Mouse (Mus musculus) MEL (cell line): ENCODE data around the gene Kifc1. TPM values are rescaled to one million over a fixed set of nuclear protein-coding genes. Genes with fewer than 3 reads are reported as not detected.

Experiments used
- DNase-seq: peaks from one replicate; pipeline ENCODE4 v3.0.0; 2011; ENCODE audit warnings: low read depth, low spot score
- H3K27ac ChIP-seq: 2 replicates; pipeline ENCODE4 v1.5.1; 2012; ENCODE audit warnings: low read depth, mild to moderate bottlenecking, control low read depth, low read length, moderate library complexity; ENCODE audit not compliant: control insufficient read depth
- H3K27me3 ChIP-seq, 2 experiments: fragments of 150-350 bp in 1 of 2; sonication (generic) in 1 of 2; 2 replicates each; pipeline ENCODE4 v1.6.1; 2012; ENCODE audit warnings: low read length in 2 of 2, mild to moderate bottlenecking in 2 of 2, improper control_type of control experiment in 1 of 2, moderate library complexity in 1 of 2; ENCODE audit not compliant: insufficient read depth in 2 of 2, control insufficient read depth in 1 of 2
- H3K36me3 ChIP-seq, 2 experiments: 2 replicates each; pipeline ENCODE4 v1.6.1; 2012 to 2014; ENCODE audit warnings: low read length in 2 of 2, improper control_type of control experiment in 1 of 2, inconsistent platforms in 1 of 2, mild to moderate bottlenecking in 1 of 2; ENCODE audit not compliant: insufficient read depth in 2 of 2, control insufficient read depth in 1 of 2
- H3K4me1 ChIP-seq, 2 experiments: fragments of 150-350 bp in 1 of 2; sonication (generic) in 1 of 2; 2 replicates each; pipeline ENCODE4 v1.6.1; 2012; ENCODE audit warnings: low read length in 2 of 2, improper control_type of control experiment in 1 of 2, mild to moderate bottlenecking in 1 of 2; ENCODE audit not compliant: insufficient read depth in 2 of 2, control insufficient read depth in 1 of 2
- H3K4me3 ChIP-seq, 2 experiments: fragments of 150-350 bp in 1 of 2; sonication (generic) in 1 of 2; 2 replicates each; pipeline ENCODE4 v1.5.1; 2012; ENCODE audit warnings: low read depth in 2 of 2, low read length in 2 of 2, mild to moderate bottlenecking in 2 of 2, moderate library complexity in 2 of 2, control low read depth in 1 of 2, improper control_type of control experiment in 1 of 2; ENCODE audit not compliant: control insufficient read depth in 1 of 2, insufficient read depth in 1 of 2
- H3K79me2 ChIP-seq: 2 replicates; pipeline ENCODE4 v1.6.1; 2012; ENCODE audit warnings: mild to moderate bottlenecking, low read length, moderate library complexity; ENCODE audit not compliant: control insufficient read depth, poor library complexity, insufficient read depth
- H3K9ac ChIP-seq: 2 replicates; pipeline ENCODE4 v1.6.1; 2012; ENCODE audit warnings: low read depth, mild to moderate bottlenecking, control low read depth, low read length, moderate library complexity; ENCODE audit not compliant: control insufficient read depth, poor library complexity, severe bottlenecking
- H3K9me3 ChIP-seq: fragments of 150-350 bp; sonication (generic); replicated peaks from 2 replicates; pipeline ENCODE4 v1.6.1; 2012; ENCODE audit warnings: mild to moderate bottlenecking, low read length, improper control_type of control experiment, moderate library complexity; ENCODE audit not compliant: insufficient read depth
- CHD1 ChIP-seq: IDR thresholded peaks from 2 replicates; pipeline ENCODE4 v1.6.1; 2012; ENCODE audit warnings: low read depth, mild to moderate bottlenecking, inconsistent platforms, low read length, improper control_type of control experiment
- CHD2 ChIP-seq: IDR thresholded peaks from 2 replicates; pipeline ENCODE4 v1.6.1; 2011; ENCODE audit warnings: low read length, improper control_type of control experiment
- CTCF ChIP-seq, 3 experiments: IDR thresholded peaks in 2 of 3; conservative IDR thresholded peaks in 1 of 3; 2 replicates each; pipeline ENCODE4 v1.5.1; 2011 to 2012; ENCODE audit warnings: low read length in 3 of 3, low read depth in 2 of 3, mild to moderate bottlenecking in 2 of 3, improper control_type of control experiment in 1 of 3, inconsistent platforms in 1 of 3, mixed read lengths in 1 of 3, moderate library complexity in 1 of 3; ENCODE audit not compliant: control insufficient read depth in 1 of 3, insufficient read depth in 1 of 3, poor library complexity in 1 of 3, severe bottlenecking in 1 of 3
- EP300 ChIP-seq, 2 experiments: IDR thresholded peaks; 2 replicates each; pipeline ENCODE4 v1.6.1; 2011; ENCODE audit warnings: improper control_type of control experiment in 2 of 2, low read length in 2 of 2, low read depth in 1 of 2, mild to moderate bottlenecking in 1 of 2
- ETS1 ChIP-seq: IDR thresholded peaks from 2 replicates; pipeline ENCODE4 v1.6.1; 2012; ENCODE audit warnings: low read depth, mild to moderate bottlenecking, inconsistent platforms, low read length, improper control_type of control experiment, moderate library complexity
- JUND ChIP-seq: IDR thresholded peaks from 2 replicates; pipeline ENCODE4 v1.6.1; 2011; ENCODE audit warnings: low read depth, mild to moderate bottlenecking, improper control_type of control experiment, low read length
- MAFK ChIP-seq: IDR thresholded peaks from 2 replicates; pipeline ENCODE4 v1.6.1; 2011; ENCODE audit warnings: low read depth, mild to moderate bottlenecking, low read length, improper control_type of control experiment, borderline replicate concordance
- MAX ChIP-seq: IDR thresholded peaks from 2 replicates; pipeline ENCODE4 v1.6.1; 2011; ENCODE audit warnings: low read length, improper control_type of control experiment
- MAZ ChIP-seq: IDR thresholded peaks from 2 replicates; pipeline ENCODE4 v1.6.1; 2012; ENCODE audit warnings: low read depth, mild to moderate bottlenecking, inconsistent platforms, low read length, improper control_type of control experiment
- MYC ChIP-seq: IDR thresholded peaks from 2 replicates; pipeline ENCODE4 v1.6.1; 2011; ENCODE audit warnings: low read depth, mild to moderate bottlenecking, low read length, improper control_type of control experiment, moderate library complexity
- NRF1 ChIP-seq: IDR thresholded peaks from 2 replicates; pipeline ENCODE4 v1.6.1; 2014; ENCODE audit warnings: low read depth, mild to moderate bottlenecking, inconsistent platforms, low read length, improper control_type of control experiment, moderate library complexity; ENCODE audit not compliant: poor library complexity, insufficient read depth, severe bottlenecking
- POLR2A ChIP-seq, 2 experiments: IDR thresholded peaks; 2 replicates each; pipeline ENCODE4 v1.6.1; 2011 to 2012; ENCODE audit warnings: low read length in 2 of 2, mild to moderate bottlenecking in 2 of 2, control low read depth in 1 of 2, improper control_type of control experiment in 1 of 2, low read depth in 1 of 2, moderate library complexity in 1 of 2; ENCODE audit not compliant: control insufficient read depth in 1 of 2, insufficient read depth in 1 of 2, poor library complexity in 1 of 2
- POLR2AphosphoS2 ChIP-seq: IDR thresholded peaks from 2 replicates; pipeline ENCODE4 v1.6.1; 2011; ENCODE audit warnings: low read length, improper control_type of control experiment
- RAD21 ChIP-seq: IDR thresholded peaks from 2 replicates; pipeline ENCODE4 v1.6.1; 2011; ENCODE audit warnings: mild to moderate bottlenecking, low read depth, low read length, improper control_type of control experiment
- RCOR1 ChIP-seq: IDR thresholded peaks from 2 replicates; pipeline ENCODE4 v1.6.1; 2012; ENCODE audit warnings: low read depth, mild to moderate bottlenecking, inconsistent platforms, low read length, improper control_type of control experiment
- SMC3 ChIP-seq: IDR thresholded peaks from 2 replicates; pipeline ENCODE4 v1.6.1; 2011; ENCODE audit warnings: low read depth, low read length, improper control_type of control experiment
- TBP ChIP-seq: IDR thresholded peaks from 2 replicates; pipeline ENCODE4 v1.8.0; 2011; ENCODE audit warnings: low read depth, low read length, improper control_type of control experiment
- USF1 ChIP-seq: IDR thresholded peaks from 2 replicates; pipeline ENCODE4 v1.6.1; 2014; ENCODE audit warnings: low read depth, mild to moderate bottlenecking, inconsistent platforms, low read length, improper control_type of control experiment, moderate library complexity
- ZNF384 ChIP-seq: IDR thresholded peaks from 2 replicates; pipeline ENCODE4 v1.6.1; 2012; ENCODE audit warnings: low read depth, mild to moderate bottlenecking, inconsistent platforms, low read length, improper control_type of control experiment
- polyA plus RNA-seq, 2 experiments: library from polyadenylated mRNA; stranded (reverse) in 1 of 2; unstranded in 1 of 2; fragments of >175 nt in 1 of 2; fragments of >200 nt in 1 of 2; gene quantifications; 2 replicates each; pipeline versions ENCODE4 v1.2.1 to v1.2.4; 2012; ENCODE audit warnings: low replicate concordance in 2 of 2, low read depth in 1 of 2; ENCODE audit not compliant: insufficient read length in 2 of 2, insufficient read depth in 1 of 2, missing spikeins in 1 of 2
- total RNA-seq: library from RNA; depleted of rRNA; stranded (reverse); fragments of 300-350 nt; gene quantifications from 2 replicates; pipeline ENCODE4 v1.2.3, GENCODE M21; 2012

Kifc1 gene
- total and polyA plus RNA-seq, 3 experiments, result 17.1 to 53.5 TPM; not detected in 1

DNA sequence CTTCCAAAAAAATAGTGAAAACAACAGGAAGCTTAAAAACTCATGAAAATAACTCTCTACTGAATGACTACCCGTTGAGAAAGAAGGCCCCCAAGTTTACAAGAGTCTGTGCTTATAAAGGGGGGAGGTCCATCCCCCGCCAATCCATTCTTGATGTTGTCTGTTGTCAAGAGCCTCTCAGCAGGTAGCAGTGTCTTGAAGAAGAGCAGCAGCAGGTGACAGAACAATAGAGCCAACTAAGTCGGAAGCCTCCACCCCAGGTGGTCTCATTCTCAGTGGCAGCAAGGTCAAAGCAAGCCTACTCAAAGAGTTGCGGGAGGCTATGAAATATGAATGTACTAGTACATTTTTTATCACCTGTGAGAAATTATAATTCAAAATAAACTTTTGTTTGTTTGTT is 32.6 kb downstream of the Kifc1 start:
- no peak overlapping the region for H3K27ac ChIP-seq
- TF ChIP-seq CHD2 (no peak), POLR2A (IDR thresholded peaks at IDR 0.05; ENCODE audit: control insufficient read depth in 1 of 2, insufficient read depth in 1 of 2, low read depth in 1 of 2, low read length in 2 of 2, poor library complexity in 1 of 2) (no peak), CHD1 (no peak), NRF1 (no peak)

DNA sequence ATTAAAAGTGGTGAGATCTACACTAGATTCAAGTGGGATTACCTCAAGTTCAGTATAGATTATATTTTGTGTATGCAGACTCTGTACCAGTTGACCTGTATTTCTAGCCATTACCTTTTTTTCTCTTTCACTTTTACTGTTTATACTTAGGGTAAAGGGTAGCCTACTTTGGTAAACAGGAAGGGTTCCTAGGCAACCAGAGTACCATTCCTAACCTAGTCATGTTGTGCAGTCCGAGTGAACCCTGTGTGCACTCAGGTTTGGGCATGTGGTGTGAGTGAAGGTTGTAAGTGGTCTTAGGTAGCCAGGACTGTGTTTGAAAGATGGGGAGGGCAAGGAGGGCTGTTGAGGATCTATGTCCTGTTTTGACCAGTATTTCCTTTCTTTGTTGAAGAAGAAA is 39.1 kb downstream of the Kifc1 start:
- Histone ChIP-seq H3K27me3 (no peaks in the 10 kb centered on the region), H3K9me3 (no peaks in the 10 kb centered on the region), H3K9ac (no peak overlapping the region), H3K4me3 (no peak overlapping the region), H3K27ac (no peak overlapping the region), H3K79me2 (no peaks in the 10 kb centered on the region), H3K36me3 (no peaks in the 10 kb centered on the region), H3K4me1 (no peaks in the 10 kb centered on the region)
- DNase-seq, result no peak
- TF ChIP-seq NRF1 (no peak), MAX (no peak), MAZ (no peak), ETS1 (no peak)

More for the DNA sequence above, 32.6 kb downstream of the Kifc1 start:
- Histone ChIP-seq H3K79me2 (no peaks in the 10 kb centered on the region), H3K36me3 (no peaks in the 10 kb centered on the region), H3K9ac (no peak overlapping the region), H3K4me3 (no peak overlapping the region), H3K9me3 (no peaks in the 10 kb centered on the region), H3K27me3 (no peaks in the 10 kb centered on the region), H3K4me1 (no peaks in the 10 kb centered on the region)
- no peak for DNase-seq

DNA sequence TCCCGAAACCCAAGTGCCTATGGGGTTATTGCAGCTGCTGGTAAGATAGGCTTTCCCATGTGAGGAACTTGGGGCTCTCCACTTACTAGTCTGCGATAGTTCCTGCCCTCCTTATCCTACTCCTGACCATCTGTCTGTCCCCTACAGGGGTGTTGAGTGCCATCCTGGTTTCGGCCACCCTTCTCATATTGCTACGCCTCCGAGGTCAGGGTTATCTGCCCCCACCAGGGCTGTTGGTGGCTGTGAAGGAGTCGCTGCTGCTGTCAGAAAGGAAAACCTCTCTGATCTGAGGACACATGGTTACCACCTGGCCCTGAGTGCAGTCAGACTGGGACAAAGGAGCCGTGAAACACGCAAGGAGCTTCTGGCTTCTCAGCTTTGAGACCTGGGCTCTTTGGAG is 42.3 kb downstream of the Kifc1 start:
- H3K9me3 ChIP-seq, result no peaks in the 10 kb centered on the region
- no peak overlapping the region for H3K27ac ChIP-seq
- peaks cover 0 to 2% of the 10 kb centered on the region in 2 experiments; a peak in 1 of 4 replicates for H3K36me3 ChIP-seq
- H3K4me3 ChIP-seq, result no peak overlapping the region
- H3K79me2 ChIP-seq, result peaks cover 4% of the 10 kb centered on the region; the same call in 1 of the 2 replicates
- DNase-seq, result no peak
- H3K4me1 ChIP-seq, result peaks cover 0 to 6% of the 10 kb centered on the region in 2 experiments; a peak in 1 of 4 replicates
- no peak overlapping the region for H3K9ac ChIP-seq
- TF ChIP-seq POLR2AphosphoS2, result no peak
- TF ChIP-seq USF1, result no peak
- no peak for TF ChIP-seq MYC
- no peak for TF ChIP-seq CHD1
- TF ChIP-seq SMC3, result no peak
- no peak for TF ChIP-seq ZNF384
- TF ChIP-seq CTCF (IDR thresholded peaks at IDR 0.05 in 2 of 3, conservative IDR thresholded peaks at IDR 0.05 in 1 of 3; ENCODE audit: control insufficient read depth in 1 of 3, insufficient read depth in 1 of 3, low read depth in 2 of 3, low read length in 3 of 3, poor library complexity in 1 of 3, severe bottlenecking in 1 of 3), result no peak
- TF ChIP-seq RAD21, result no peak
- no peak for TF ChIP-seq MAZ
- TF ChIP-seq JUND, result no peak
- TF ChIP-seq EP300 (IDR thresholded peaks at IDR 0.05; ENCODE audit: low read depth in 1 of 2, low read length in 2 of 2), result no peak
- no peak for TF ChIP-seq TBP
- TF ChIP-seq RCOR1, result no peak
- TF ChIP-seq MAFK, result no peak
- no peaks in the 10 kb centered on the region for H3K27me3 ChIP-seq
